In genomic region chr10:63542493-63542892, GRCm38 (mm10) we compare ENCODE assay signal across 21 mouse cellular contexts.
DNase-seq lines count a peak whose midpoint lies in the region; ATAC-seq and TF ChIP-seq lines count a peak whose summit lies in the region.
"Had no signal": no experiment of that assay in that cellular context is flagged by ENCODE, and none has a peak within 500 bp of the region (broad histone marks: within the 10 kb centered on the region; RNA-seq: fewer than 3 reads in every experiment).

No protein-coding gene starts in this region.

- DNase-seq in heart, adult 18-20 months = no peak
- DNase-seq in limb, embryonic 11.5 days (ENCODE audit: low spot score) = no peak
- no peak for DNase-seq in limb, embryonic 10.5 days (ENCODE audit: low spot score)
- DNase-seq in limb, embryonic 14.5 days (ENCODE audit: low spot score) = no peak
- DNase-seq in cerebellum, adult 18-20 months = no peak
- DNase-seq: cerebellum, postnatal 14 days; heart, adult 11 months; kidney, adult 18-20 months; layer of hippocampus, postnatal 36 days; liver, embryonic 13.5 days; right cerebral cortex, postnatal 14 days had no signal

- peaks cover 27% of the 10 kb centered on the region for H3K36me3 ChIP-seq in heart, embryonic 14.5 days (ENCODE audit: control insufficient read depth, insufficient read depth, low read length)
- H3K36me3 ChIP-seq in limb, embryonic 11.5 days (ENCODE audit: control insufficient read depth, insufficient read depth, low read length) = no peaks in the 10 kb centered on the region
- H3K36me3 ChIP-seq in limb, embryonic 10.5 days = no peaks in the 10 kb centered on the region
- H3K36me3 ChIP-seq in embryonic facial prominence, embryonic 15.5 days = no peaks in the 10 kb centered on the region
- H3K36me3 ChIP-seq in limb, embryonic 14.5 days (ENCODE audit: control insufficient read depth, insufficient read depth, low read length) = no peaks in the 10 kb centered on the region
- H3K36me3 ChIP-seq: G1E; liver, embryonic 13.5 days; lung, embryonic 15.5 days; midbrain, embryonic 15.5 days had no signal

- H3K27me3 ChIP-seq in heart, embryonic 14.5 days (ENCODE audit: control insufficient read depth, insufficient read depth, low read length) = no peaks in the 10 kb centered on the region
- no peaks in the 10 kb centered on the region for H3K27me3 ChIP-seq in limb, embryonic 11.5 days (ENCODE audit: control insufficient read depth, insufficient read depth, low read length)
- H3K27me3 ChIP-seq in limb, embryonic 10.5 days (ENCODE audit: low read depth, poor library complexity, severe bottlenecking) = no peaks in the 10 kb centered on the region
- H3K27me3 ChIP-seq in embryonic facial prominence, embryonic 15.5 days = no peaks in the 10 kb centered on the region
- H3K27me3 ChIP-seq in limb, embryonic 14.5 days (ENCODE audit: control insufficient read depth, insufficient read depth, low read length) = no peaks in the 10 kb centered on the region
- H3K27me3 ChIP-seq: liver, embryonic 13.5 days; lung, embryonic 15.5 days; midbrain, embryonic 15.5 days had no signal

- peak overlapping the region; percentile 49; the same call in 1 of the 2 replicates for H3K9ac ChIP-seq in heart, embryonic 14.5 days (ENCODE audit: low read length)
- no peak overlapping the region for H3K9ac ChIP-seq in limb, embryonic 11.5 days (ENCODE audit: low read length)
- H3K9ac ChIP-seq in embryonic facial prominence, embryonic 15.5 days = no peak overlapping the region
- no peak overlapping the region for H3K9ac ChIP-seq in limb, embryonic 14.5 days (ENCODE audit: low read depth, low read length, severe bottlenecking)
- H3K9ac ChIP-seq: liver, embryonic 13.5 days; lung, embryonic 15.5 days; midbrain, embryonic 15.5 days had no signal

- 46% methylated on average over 6 of the region's 6 CpGs for WGBS in heart, embryonic 14.5 days
- WGBS in limb, embryonic 11.5 days = 58% methylated on average over 6 of the region's 6 CpGs
- 71% methylated on average over 6 of the region's 6 CpGs for WGBS in limb, embryonic 10.5 days
- WGBS in embryonic facial prominence, embryonic 15.5 days = 41% methylated on average over 6 of the region's 6 CpGs
- 33% methylated on average over 6 of the region's 6 CpGs for WGBS in limb, embryonic 14.5 days

- no peak overlapping the region for H3K4me3 ChIP-seq in heart, embryonic 14.5 days (ENCODE audit: control insufficient read depth in 1 of 2, insufficient read depth in 1 of 2, low read depth in 1 of 2, low read length in 2 of 2)
- no peak overlapping the region for H3K4me3 ChIP-seq in limb, embryonic 11.5 days (ENCODE audit: low read depth, low read length)
- no peak overlapping the region for H3K4me3 ChIP-seq in limb, embryonic 10.5 days
- H3K4me3 ChIP-seq in embryonic facial prominence, embryonic 15.5 days (replicated peaks) = no peak overlapping the region
- H3K4me3 ChIP-seq in limb, embryonic 14.5 days (replicated peaks; ENCODE audit: low read length) = no peak overlapping the region
- H3K4me3 ChIP-seq: erythroblast, embryonic 14.5 days; liver, embryonic 13.5 days; lung, embryonic 15.5 days; midbrain, embryonic 15.5 days had no signal

- H3K27ac ChIP-seq in heart, embryonic 14.5 days (replicated peaks in 1 of 2; ENCODE audit: control insufficient read depth in 1 of 2, insufficient read depth in 1 of 2, low read depth in 2 of 2, low read length in 2 of 2) = peak overlapping the region; percentile 84 to 90
- no peak overlapping the region for H3K27ac ChIP-seq in limb, embryonic 11.5 days (replicated peaks; ENCODE audit: low read depth, low read length)
- no peak overlapping the region for H3K27ac ChIP-seq in limb, embryonic 10.5 days
- peak overlapping the region; percentile 34; the same call in 1 of the 2 replicates for H3K27ac ChIP-seq in embryonic facial prominence, embryonic 15.5 days (replicated peaks)
- H3K27ac ChIP-seq in limb, embryonic 14.5 days (replicated peaks; ENCODE audit: low read depth, low read length) = peak overlapping the region; percentile 30
- H3K27ac ChIP-seq: hindbrain, postnatal 0 days; liver, embryonic 13.5 days; lung, embryonic 15.5 days; macrophage; midbrain, embryonic 15.5 days had no signal

- ATAC-seq in heart, embryonic 14.5 days (ENCODE audit: insufficient number of reproducible peaks, insufficient read depth, low FRiP score, low read depth) = no peak
- peak; percentile 52; the same call in 1 of the 2 replicates for ATAC-seq in limb, embryonic 11.5 days (ENCODE audit: insufficient number of reproducible peaks, low FRiP score, low TSS enrichment, low read depth)
- no peak for ATAC-seq in embryonic facial prominence, embryonic 15.5 days (ENCODE audit: insufficient number of reproducible peaks, low FRiP score, low TSS enrichment, low read depth)
- no peak; the same call in 1 of the 2 replicates for ATAC-seq in limb, embryonic 14.5 days (ENCODE audit: low FRiP score, low read depth)
- ATAC-seq: CD4-positive, CD25-positive, alpha-beta regulatory T cell, adult 4 months; forebrain, embryonic 16.5 days; hindbrain, postnatal 0 days; midbrain, embryonic 15.5 days had no signal

- H3K4me1 ChIP-seq in heart, embryonic 14.5 days (ENCODE audit: control insufficient read depth in 2 of 2, insufficient read depth in 2 of 2, low read length in 2 of 2) = peaks cover 2 to 35% of the 10 kb centered on the region in 2 experiments
- 0 out of 2 replicates have a peak, but pooled peaks cover 4% of the 10 kb centered on the region for H3K4me1 ChIP-seq in limb, embryonic 11.5 days (ENCODE audit: control insufficient read depth, insufficient read depth, low read length)
- H3K4me1 ChIP-seq in limb, embryonic 10.5 days = peaks cover 14% of the 10 kb centered on the region
- H3K4me1 ChIP-seq in embryonic facial prominence, embryonic 15.5 days = 0 out of 2 replicates have a peak, but pooled peaks cover 5% of the 10 kb centered on the region
- peaks cover 16% of the 10 kb centered on the region for H3K4me1 ChIP-seq in limb, embryonic 14.5 days (ENCODE audit: control insufficient read depth, insufficient read depth, low read length)
- H3K4me1 ChIP-seq: liver, embryonic 13.5 days had no signal

- no peaks in the 10 kb centered on the region for H3K9me3 ChIP-seq in heart, embryonic 14.5 days (ENCODE audit: control insufficient read depth, low read length)
- no peaks in the 10 kb centered on the region for H3K9me3 ChIP-seq in limb, embryonic 11.5 days (ENCODE audit: control insufficient read depth, low read length)
- H3K9me3 ChIP-seq in limb, embryonic 10.5 days (replicated peaks) = no peaks in the 10 kb centered on the region
- H3K9me3 ChIP-seq in embryonic facial prominence, embryonic 15.5 days (replicated peaks) = no peaks in the 10 kb centered on the region
- H3K9me3 ChIP-seq in limb, embryonic 14.5 days (ENCODE audit: control insufficient read depth, low read length) = no peaks in the 10 kb centered on the region
- H3K9me3 ChIP-seq: liver, embryonic 13.5 days; lung, embryonic 15.5 days; midbrain, embryonic 15.5 days had no signal

- H3K4me2 ChIP-seq in heart, embryonic 14.5 days (ENCODE audit: low read length) = peak overlapping the region; percentile 22
- no peak overlapping the region for H3K4me2 ChIP-seq in limb, embryonic 11.5 days (ENCODE audit: low read depth, severe bottlenecking)
- H3K4me2 ChIP-seq in embryonic facial prominence, embryonic 15.5 days (replicated peaks) = no peak overlapping the region
- no peak overlapping the region; the same call in 1 of the 2 replicates for H3K4me2 ChIP-seq in limb, embryonic 14.5 days (replicated peaks; ENCODE audit: low read depth, low read length, severe bottlenecking)
- H3K4me2 ChIP-seq: liver, embryonic 13.5 days; lung, embryonic 15.5 days; midbrain, embryonic 15.5 days had no signal

- TF ChIP-seq POLR2A in limb, embryonic 14.5 days (IDR thresholded peaks at IDR 0.05; ENCODE audit: borderline replicate concordance, extremely low read depth, insufficient read depth, insufficient read length) = no peak

Comparison
In these comparisons a context has a peak if more than half of its experiments do, and no peak if none do; other contexts are left out.
1. H3K27ac ChIP-seq: peak in heart, embryonic 14.5 days (2 of 2), embryonic facial prominence, embryonic 15.5 days (single experiment) and limb, embryonic 14.5 days (single experiment); none in limb, embryonic 11.5 days (single experiment) and limb, embryonic 10.5 days (single experiment).